Mouse (Mus musculus): Measurements from ENCODE around the gene Gm45713.
"Not testable (repeated sequence)": the region's sequence is repeated elsewhere in the genome, so short reads cannot be mapped to it uniquely, and the experiment has no call there.

DNA sequence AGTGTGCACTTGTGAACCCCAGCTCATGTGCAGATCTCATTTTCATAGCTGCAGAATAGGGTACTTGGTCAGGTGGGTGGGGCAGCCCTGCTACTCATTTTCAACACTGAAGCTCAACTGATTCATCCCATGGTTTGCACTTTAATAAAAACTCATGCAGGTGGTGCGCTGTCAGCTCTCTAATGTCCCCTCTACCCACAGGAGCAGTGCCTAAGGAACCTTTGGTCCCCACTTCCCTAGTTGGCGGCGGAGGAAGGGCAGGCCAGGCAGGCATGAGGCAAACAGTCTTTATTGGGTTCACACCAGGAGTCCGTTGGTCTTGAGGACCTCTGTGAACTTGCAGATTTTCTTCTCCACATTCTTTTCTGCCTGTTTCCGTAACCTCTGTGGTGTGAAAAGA lies 10.4 kb downstream of the Gm45713 start:
- TF ChIP-seq CTCF (IDR thresholded peaks at IDR 0.05; ENCODE audit: control insufficient read depth, insufficient read depth, insufficient replicate concordance, low read depth, low read length); POLR2A (IDR thresholded peaks at IDR 0.05; ENCODE audit: control insufficient read depth, low read depth, low read length): not testable (repeated sequence)

All from testis, adult 2 months (tissue).